Mouse (Mus musculus): Measurements from ENCODE around the gene Parvb.

The Parvb gene

GRCm38 (mm10) chr15:84231721-84232561 lies at the start of gene Parvb:
Gene Parvb, plus strand, starts transcription at chr15:84232043.
- DNase-seq (ENCODE audit: low spot score) = no peak

- DNase-seq (ENCODE audit: low spot score) = no peak
Measured at GRCm38 (mm10) chr15:84183967-84184366, 47.9 kb upstream of the Parvb start.

GRCm38 (mm10) chr15:84186196-84186595 lies 45.6 kb upstream of the Parvb start:
- no peak for DNase-seq (ENCODE audit: low spot score)

GRCm38 (mm10) chr15:84188887-84189530 lies 42.8 kb upstream of the Parvb start:
- DNase-seq (ENCODE audit: low spot score) = no peak

- DNase-seq (ENCODE audit: low spot score) = no peak
Measured at GRCm38 (mm10) chr15:84189881-84190280, 42.0 kb upstream of the Parvb start.

- no peak for DNase-seq (ENCODE audit: low spot score)
Measured at GRCm38 (mm10) chr15:84191724-84192057, 40.2 kb upstream of the Parvb start.

- DNase-seq (ENCODE audit: low spot score) = peak; percentile 90
Measured at GRCm38 (mm10) chr15:84192058-84192791, 39.6 kb upstream of the Parvb start, which contains the start of gene Samm50. Gene Samm50, plus strand, starts transcription at chr15:84192241.

GRCm38 (mm10) chr15:84196486-84197165 lies 35.2 kb upstream of the Parvb start:
- DNase-seq (ENCODE audit: low spot score) = no peak

GRCm38 (mm10) chr15:84207327-84207726 lies 24.5 kb upstream of the Parvb start:
- DNase-seq (ENCODE audit: low spot score) = no peak

- DNase-seq (ENCODE audit: low spot score) = no peak
Measured at GRCm38 (mm10) chr15:84209517-84210412, 22.1 kb upstream of the Parvb start.

- no peak for DNase-seq (ENCODE audit: low spot score)
Measured at GRCm38 (mm10) chr15:84210461-84210860, 21.4 kb upstream of the Parvb start.

- DNase-seq (ENCODE audit: low spot score) = no peak
Measured at GRCm38 (mm10) chr15:84210941-84211340, 20.9 kb upstream of the Parvb start.

- no peak for DNase-seq (ENCODE audit: low spot score)
Measured at GRCm38 (mm10) chr15:84211564-84211963, 20.3 kb upstream of the Parvb start.

GRCm38 (mm10) chr15:84212031-84212755 lies 19.6 kb upstream of the Parvb start:
- peak; percentile 82 for DNase-seq (ENCODE audit: low spot score)

- DNase-seq (ENCODE audit: low spot score) = no peak
Measured at GRCm38 (mm10) chr15:84212756-84213105, 19.1 kb upstream of the Parvb start.

- DNase-seq (ENCODE audit: low spot score) = no peak
Measured at GRCm38 (mm10) chr15:84213162-84213739, 18.6 kb upstream of the Parvb start.

GRCm38 (mm10) chr15:84214476-84214875 lies 17.4 kb upstream of the Parvb start:
- DNase-seq (ENCODE audit: low spot score) = no peak

- DNase-seq (ENCODE audit: low spot score) = no peak
Measured at GRCm38 (mm10) chr15:84215273-84215672, 16.6 kb upstream of the Parvb start.

GRCm38 (mm10) chr15:84216026-84216425 lies 15.8 kb upstream of the Parvb start:
- no peak for DNase-seq (ENCODE audit: low spot score)

GRCm38 (mm10) chr15:84216461-84217084 lies 15.3 kb upstream of the Parvb start:
- DNase-seq (ENCODE audit: low spot score) = no peak
